Mouse (Mus musculus): Measurements from ENCODE around the gene Rcan3. TPM values are rescaled to one million over a fixed set of nuclear protein-coding genes. Genes with fewer than 3 reads are reported as not detected.

Rcan3 gene
- polyA plus RNA-seq, 1 experiment from 2014 or later = 8.9 TPM

- Histone ChIP-seq H3K27me3 (replicated peaks; ENCODE audit: low read depth, poor library complexity, severe bottlenecking) (peaks cover 16% of the 10 kb centered on the region), H3K4me1 (peaks cover 16% of the 10 kb centered on the region), H3K36me3 (replicated peaks) (no peaks in the 10 kb centered on the region), H3K4me3 (no peak overlapping the region), H3K9me3 (no peaks in the 10 kb centered on the region), H3K27ac (replicated peaks) (no peak overlapping the region)
- WGBS = 46% methylated on average over 8 of the region's 8 CpGs
- DNase-seq (ENCODE audit: low spot score) = no peak
Measured at GRCm38 (mm10) chr4:135381355-135381754, 52.3 kb downstream of the Rcan3 start.

- Histone ChIP-seq H3K36me3 (replicated peaks) (no peaks in the 10 kb centered on the region), H3K4me3 (no peak overlapping the region)
- WGBS = 86% methylated on average over 11 of the region's 11 CpGs
Measured at GRCm38 (mm10) chr4:135377241-135377640, 56.4 kb downstream of the Rcan3 start.

GRCm38 (mm10) chr4:135375444-135375843 lies 58.2 kb downstream of the Rcan3 start:
- H3K4me1 ChIP-seq = peaks cover 2% of the 10 kb centered on the region; the same call in 1 of the 2 replicates
- no peak for DNase-seq (ENCODE audit: low spot score)
- H3K36me3 ChIP-seq (replicated peaks) = no peaks in the 10 kb centered on the region
- H3K9me3 ChIP-seq = peaks cover 6% of the 10 kb centered on the region; the same call in 1 of the 2 replicates
- 65% methylated on average over 3 of the region's 3 CpGs for WGBS
- no peak overlapping the region for H3K4me3 ChIP-seq
- H3K27ac ChIP-seq (replicated peaks) = no peak overlapping the region
- H3K27me3 ChIP-seq (replicated peaks; ENCODE audit: low read depth, poor library complexity, severe bottlenecking) = no peaks in the 10 kb centered on the region

More at GRCm38 (mm10) chr4:135377241-135377640, 56.4 kb downstream of the Rcan3 start:
- Histone ChIP-seq H3K4me1 (peaks cover 8% of the 10 kb centered on the region), H3K9me3 (peaks cover 6% of the 10 kb centered on the region; the same call in 1 of the 2 replicates), H3K27ac (replicated peaks) (no peak overlapping the region), H3K27me3 (replicated peaks; ENCODE audit: low read depth, poor library complexity, severe bottlenecking) (no peaks in the 10 kb centered on the region)
- no peak for DNase-seq (ENCODE audit: low spot score)

- no peaks in the 10 kb centered on the region for H3K36me3 ChIP-seq (replicated peaks)
- no peaks in the 10 kb centered on the region for H3K27me3 ChIP-seq (replicated peaks; ENCODE audit: low read depth, poor library complexity, severe bottlenecking)
- no peak for DNase-seq (ENCODE audit: low spot score)
- no peak overlapping the region for H3K27ac ChIP-seq (replicated peaks)
- peaks cover 6% of the 10 kb centered on the region; the same call in 1 of the 2 replicates for H3K9me3 ChIP-seq
- peaks cover 9% of the 10 kb centered on the region for H3K4me1 ChIP-seq
- no peak overlapping the region for H3K4me3 ChIP-seq
- WGBS = 81% methylated on average over 5 of the region's 5 CpGs
Measured at GRCm38 (mm10) chr4:135373299-135373698, 60.4 kb downstream of the Rcan3 start.

- H3K27me3 ChIP-seq (replicated peaks; ENCODE audit: low read depth, poor library complexity, severe bottlenecking) = no peaks in the 10 kb centered on the region
- no peak for DNase-seq (ENCODE audit: low spot score)
- H3K4me1 ChIP-seq = peaks cover 9% of the 10 kb centered on the region
- H3K27ac ChIP-seq (replicated peaks) = no peak overlapping the region
- no peaks in the 10 kb centered on the region for H3K36me3 ChIP-seq (replicated peaks)
- H3K9me3 ChIP-seq = 0 out of 2 replicates have a peak, but pooled peaks cover under 1% of the 10 kb centered on the region
- no peak overlapping the region for H3K4me3 ChIP-seq
- 66% methylated on average over 11 of the region's 11 CpGs for WGBS
Measured at GRCm38 (mm10) chr4:135370372-135370771, 63.3 kb downstream of the Rcan3 start.

GRCm38 (mm10) chr4:135362828-135363227 lies 70.8 kb downstream of the Rcan3 start:
- no peak overlapping the region for H3K27ac ChIP-seq (replicated peaks)
- no peak overlapping the region for H3K4me3 ChIP-seq
- no peaks in the 10 kb centered on the region for H3K36me3 ChIP-seq (replicated peaks)
- DNase-seq (ENCODE audit: low spot score) = no peak
- no peaks in the 10 kb centered on the region for H3K9me3 ChIP-seq
- H3K27me3 ChIP-seq (replicated peaks; ENCODE audit: low read depth, poor library complexity, severe bottlenecking) = no peaks in the 10 kb centered on the region
- 27% methylated on average over 6 of the region's 6 CpGs for WGBS
- peaks cover 3% of the 10 kb centered on the region; the same call in 1 of the 2 replicates for H3K4me1 ChIP-seq

MicroRNAs within 50 kb of the gene (microRNA counts, 519-probe panel; counts per million panel counts)
- microRNA mmu-miR-700 = 188 counts per million, percentile 57 among the panel's probes with 10 or more counts

Small RNA genes lying within 50 kb of the gene (microRNA-seq; reads per million reads assigned to microRNA genes)
- gene Mir700 = 243 reads per million, percentile 60 among the genes with 10 or more reads in this experiment

Other genes with a start within 250 kb of the Rcan3 start
- 207 and 211 TPM in 2 replicates for gene Clic4, start 161.0 kb downstream of the Rcan3 start, polyA plus RNA-seq (2016; fragmentation: Nextera tagmentation; extraction: Ambion mirVana)
- gene Srrm1, start 80.5 kb downstream of the Rcan3 start, polyA plus RNA-seq (2016; fragmentation: Nextera tagmentation; extraction: Ambion mirVana) = 240 and 247 TPM in 2 replicates
- gene Ncmap, start 35.6 kb downstream of the Rcan3 start, polyA plus RNA-seq (2016; fragmentation: Nextera tagmentation; extraction: Ambion mirVana) = 0.83 and 0.88 TPM in 2 replicates
- gene Stpg1, start 60.9 kb upstream of the Rcan3 start, polyA plus RNA-seq (2016; fragmentation: Nextera tagmentation; extraction: Ambion mirVana) = 0.18 and 0.37 TPM in 2 replicates
- 3.2 and 3.7 TPM in 2 replicates for gene Nipal3, start 61.2 kb upstream of the Rcan3 start, polyA plus RNA-seq (2016; fragmentation: Nextera tagmentation; extraction: Ambion mirVana)
- gene Grhl3, start 139.8 kb upstream of the Rcan3 start, polyA plus RNA-seq (2016; fragmentation: Nextera tagmentation; extraction: Ambion mirVana) = 7.6 and 9.6 TPM in 2 replicates